Mouse (Mus musculus) embryonic stem cell, embryonic (primary cell): ENCODE measurements at regions not wholly inside any gene's neighbourhood (a gene's known extent, or its start where the extent isn't known, plus 50 kb on each side); places are given as distances from the start of the nearest gene placed in this dataset.
"Not testable (repeated sequence)": the region's sequence is repeated elsewhere in the genome, so short reads cannot be mapped to it uniquely, and the experiment has no call there.

Source experiments
- CTCF ChIA-PET, 4 experiments: fragments of 300-600 bp in 2 of 4; fragments of 350-600 bp in 2 of 4; sonication (Branson Sonifier 250); formaldehyde crosslinking; loops; one replicate each; lab custom pipeline; 2022; ENCODE audit warnings: inconsistent platforms in 2 of 4; lab: Charles Lee
- POLR2A ChIA-PET, 4 experiments: fragments of 300-600 bp in 2 of 4; fragments of 350-600 bp in 2 of 4; sonication (Branson Sonifier 250); formaldehyde crosslinking; loops; one replicate each; lab custom pipeline; 2022; ENCODE audit warnings: antibody characterized with exemption in 4 of 4, inconsistent platforms in 1 of 4; lab: Charles Lee

- CTCF ChIA-PET, POLR2A ChIA-PET: not testable (repeated sequence)
Measured at GRCm38 (mm10) chr14:40455631-40456030, 437.4 kb downstream of the Sh2d4b start.

DNA sequence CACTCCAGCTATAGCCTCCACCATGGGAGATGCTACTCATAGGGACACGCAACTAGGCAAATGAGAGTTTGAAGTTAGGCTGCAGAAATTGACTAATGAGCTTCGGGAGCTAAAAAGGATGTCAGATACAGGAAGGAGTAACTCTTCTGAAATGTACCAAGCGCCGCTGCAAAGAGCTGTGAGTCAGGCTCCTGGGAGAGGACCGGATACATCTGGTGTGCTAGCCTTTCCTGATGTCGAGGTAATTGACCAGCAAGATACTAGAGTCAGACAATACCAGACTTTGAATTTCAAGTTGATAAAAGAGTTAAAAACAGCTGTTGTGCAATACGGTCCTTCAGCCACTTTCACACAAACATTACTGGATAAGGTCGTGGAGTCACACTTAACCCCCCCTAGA, 442.2 kb downstream of the Sh2d4b start:
- POLR2A ChIA-PET = not testable (repeated sequence)
- CTCF ChIA-PET = interaction anchor here in 1 of 4 experiments (1.2 kb wide), 1 partner anchor 338 kb away, joined by 4 read pairs; no protein-coding TSS in a partner anchor

DNA sequence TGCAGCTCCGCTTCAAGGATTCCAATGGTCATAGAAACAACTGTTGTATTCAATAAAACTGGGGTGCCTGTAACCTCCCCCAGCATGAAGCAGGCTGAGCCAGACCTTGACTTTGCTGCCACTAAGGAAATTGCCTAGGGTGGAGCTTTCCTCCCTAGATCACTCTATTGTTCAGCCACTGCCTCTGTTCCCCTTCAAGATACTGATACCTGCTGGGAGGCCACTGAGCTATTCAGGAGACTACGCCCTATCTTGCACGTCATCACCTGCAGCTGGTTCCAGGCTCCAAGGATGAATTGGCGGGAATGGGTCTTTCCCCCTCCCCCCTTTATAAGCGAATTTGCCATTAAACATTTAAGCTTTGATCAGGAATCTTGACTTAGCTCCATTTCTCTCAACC, 443.5 kb downstream of the Sh2d4b start:
- POLR2A ChIA-PET = not testable (repeated sequence)
- CTCF ChIA-PET = interaction anchor here in 1 of 4 experiments (1.2 kb wide), 1 partner anchor 340 kb away, joined by 4 read pairs; no protein-coding TSS in a partner anchor
